Mouse (Mus musculus): Measurements from ENCODE around the gene Abcc1. TPM values are rescaled to one million over a fixed set of nuclear protein-coding genes. Genes with fewer than 3 reads are reported as not detected.

The Abcc1 gene
- 2.6 and 3.7 TPM in 2 replicates for polyA plus RNA-seq (2015; fragmentation: Nextera tagmentation; extraction: Ambion mirVana)

DNA sequence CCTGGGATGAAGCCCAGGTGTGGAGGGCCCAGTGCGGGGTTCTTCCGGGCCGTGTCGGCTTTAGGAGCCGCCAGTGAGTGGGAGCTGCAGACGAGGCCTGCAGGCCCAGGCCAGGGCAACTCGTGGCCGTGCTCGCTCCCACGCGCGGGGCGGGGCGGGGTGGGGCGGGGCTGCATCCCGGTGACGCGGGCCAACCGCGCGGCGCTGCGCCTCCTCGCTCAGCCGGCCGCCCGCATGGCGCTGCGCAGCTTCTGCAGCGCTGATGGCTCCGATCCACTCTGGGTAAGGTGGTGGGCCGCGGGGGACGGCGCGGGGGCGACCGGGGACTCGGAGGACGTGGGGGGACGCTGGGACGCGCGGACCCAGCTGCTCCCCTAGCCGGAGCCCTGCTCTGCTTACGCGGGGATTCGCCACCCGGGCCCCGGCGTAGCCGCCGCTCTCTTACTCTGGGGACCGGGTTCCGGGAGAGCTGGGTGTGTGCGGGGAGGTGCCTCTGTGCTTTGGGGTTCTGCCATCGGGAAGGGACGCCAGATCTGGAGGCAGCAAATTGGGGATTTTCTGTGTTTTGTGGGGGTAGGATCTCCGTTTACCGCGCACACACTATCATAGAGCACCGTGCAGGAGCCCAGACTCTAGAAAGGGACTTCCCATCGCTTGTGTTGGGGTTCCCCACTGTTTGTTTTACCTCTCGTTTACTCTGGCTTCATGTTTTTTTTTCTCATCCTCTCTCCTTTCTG lies at the start of gene Abcc1:
TSS of gene Abcc1 (plus strand) at position 197 of the 737 bp plus-strand sequence.
- under 1% methylated on average over 58 of the region's 64 CpGs for WGBS
- no peaks in the 10 kb centered on the region for H3K9me3 ChIP-seq
- H3K27me3 ChIP-seq (replicated peaks): peaks cover 62% of the 10 kb centered on the region
- peak within 1 kb of the TSS; percentile 75 for H3K4me3 ChIP-seq
- peak within 1 kb of the TSS; percentile 92 for H3K4me2 ChIP-seq
- H3K4me1 ChIP-seq: peaks cover 12% of the 10 kb centered on the region
- H3K36me3 ChIP-seq: no peaks in the 10 kb centered on the region
- ATAC-seq (ENCODE audit: extremely low read depth, insufficient number of reproducible peaks, low FRiP score, low TSS enrichment): peak; percentile 67
- peak within 1 kb of the TSS; percentile 84 for H3K9ac ChIP-seq
- no peak within 1 kb of the TSS for H3K27ac ChIP-seq (replicated peaks)

DNA sequence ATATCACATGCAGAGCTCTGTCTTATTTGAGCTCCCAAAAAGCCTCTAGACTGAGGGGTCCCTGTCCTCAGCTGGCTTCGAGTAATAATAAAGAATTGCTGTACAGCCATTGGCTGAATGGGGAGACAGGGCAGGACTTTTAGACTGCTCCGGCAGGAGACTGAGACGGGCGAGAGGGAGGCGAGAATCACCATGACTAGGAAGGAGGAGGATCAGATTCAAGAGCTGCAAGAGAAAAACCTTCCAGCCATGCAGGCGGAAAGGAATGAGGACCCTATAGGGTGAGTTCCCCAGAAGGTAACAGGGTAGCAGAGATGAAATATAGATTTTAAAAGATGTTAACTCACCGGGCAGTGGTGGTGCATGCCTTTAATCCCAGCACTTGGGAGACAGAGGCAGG lies 48.4 kb upstream of the Abcc1 start:
- Histone ChIP-seq H3K9me3 (no peaks in the 10 kb centered on the region), H3K27me3 (replicated peaks) (no peaks in the 10 kb centered on the region), H3K4me1 (peaks cover 18% of the 10 kb centered on the region), H3K4me2 (no peak overlapping the region), H3K9ac (no peak overlapping the region), H3K4me3 (no peak overlapping the region), H3K36me3 (peaks cover 62% of the 10 kb centered on the region), H3K27ac (replicated peaks) (no peak overlapping the region)
- no peak for ATAC-seq (ENCODE audit: extremely low read depth, insufficient number of reproducible peaks, low FRiP score, low TSS enrichment)
- 93% methylated on average over 7 of the region's 7 CpGs for WGBS

DNA sequence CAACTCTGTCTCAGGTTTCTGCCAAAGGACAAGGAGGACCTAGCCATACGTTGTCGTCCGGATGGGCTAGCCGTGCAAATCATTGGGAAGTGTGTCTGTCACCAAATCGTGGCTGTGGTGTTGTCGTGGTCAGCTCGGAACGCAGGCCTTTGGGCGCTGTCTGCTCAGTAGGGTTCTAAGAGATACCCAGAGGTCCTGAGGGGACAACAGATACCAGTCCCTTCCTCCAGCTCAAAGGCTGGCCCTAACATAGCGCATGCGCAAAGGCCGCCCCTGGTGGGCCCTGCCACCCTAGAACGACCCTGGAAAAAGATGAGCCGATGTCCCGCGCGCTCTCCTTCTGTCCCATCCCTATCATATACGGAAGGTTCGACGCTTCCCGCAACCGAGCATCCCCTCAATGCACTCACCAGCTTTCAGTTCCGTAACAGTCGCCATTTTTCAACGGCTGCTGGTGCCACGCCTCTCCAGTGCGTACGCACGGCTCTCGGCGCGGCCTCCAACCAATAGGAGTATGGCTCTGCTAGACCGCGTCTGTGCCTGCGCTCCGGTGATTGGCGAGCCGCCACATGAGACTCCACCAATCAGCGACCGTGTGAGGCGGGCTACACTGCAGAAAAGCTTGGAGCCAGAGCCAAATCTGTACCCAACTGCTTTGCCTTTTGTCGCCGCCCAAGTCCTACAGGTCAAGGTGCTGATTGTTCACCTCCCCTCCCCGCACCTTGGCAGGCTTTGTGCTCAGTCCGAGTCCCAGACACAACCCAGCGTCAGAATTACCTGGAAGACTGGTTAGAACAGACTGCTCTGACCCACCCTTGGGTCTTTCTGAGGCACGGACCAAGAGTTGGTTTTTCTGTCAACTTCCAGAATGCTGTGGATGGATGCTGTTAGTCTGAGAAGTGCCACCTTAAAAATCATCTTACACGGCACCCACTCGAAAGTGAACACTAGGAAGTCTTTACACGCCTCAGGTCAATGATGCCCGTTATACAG lies 44.2 kb upstream of the Abcc1 start, which contains the start of gene Fopnl:
TSS of gene Fopnl (minus strand) at position 522 of the 993 bp plus-strand sequence.
- Histone ChIP-seq H3K4me2 (peak within 1 kb of the TSS; percentile 81), H3K27me3 (replicated peaks) (peaks cover 19% of the 10 kb centered on the region), H3K4me3 (peak within 1 kb of the TSS; percentile 87), H3K9ac (peak within 1 kb of the TSS; percentile 88), H3K36me3 (peaks cover 24% of the 10 kb centered on the region), H3K27ac (replicated peaks) (peak within 1 kb of the TSS; percentile 75), H3K9me3 (no peaks in the 10 kb centered on the region), H3K4me1 (peaks cover 13% of the 10 kb centered on the region)
- ATAC-seq (ENCODE audit: extremely low read depth, insufficient number of reproducible peaks, low FRiP score, low TSS enrichment): peak; percentile 100
- 4% methylated on average over 51 of the region's 51 CpGs for WGBS

DNA sequence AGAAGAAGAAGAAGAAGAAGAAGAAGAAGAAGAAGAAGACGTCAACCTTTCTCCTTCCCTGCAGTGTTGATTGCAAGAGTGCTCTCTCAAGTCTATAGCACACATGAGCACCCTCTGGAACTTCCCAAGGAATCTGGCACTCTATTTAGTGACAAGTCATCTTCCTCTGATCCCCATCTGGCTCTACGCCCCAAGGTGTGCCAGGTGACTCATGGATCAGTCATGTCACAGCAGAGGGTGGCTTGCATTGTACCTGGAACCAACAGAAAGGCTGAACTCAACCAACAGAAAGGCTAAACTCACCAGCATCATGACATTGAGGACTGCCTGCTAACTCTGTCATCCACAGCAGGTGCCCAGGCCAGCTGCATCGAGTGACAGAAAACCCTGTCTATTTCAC lies 41.7 kb upstream of the Abcc1 start:
- H3K36me3 ChIP-seq: peaks cover under 1% of the 10 kb centered on the region; the same call in 1 of the 2 replicates
- no peak overlapping the region for H3K27ac ChIP-seq (replicated peaks)
- H3K4me3 ChIP-seq: no peak overlapping the region
- no peak overlapping the region for H3K9ac ChIP-seq
- WGBS: 72% methylated on average over 3 of the region's 3 CpGs
- ATAC-seq (ENCODE audit: extremely low read depth, insufficient number of reproducible peaks, low FRiP score, low TSS enrichment): no peak
- no peak overlapping the region for H3K4me2 ChIP-seq
- H3K9me3 ChIP-seq: no peaks in the 10 kb centered on the region
- peaks cover 19% of the 10 kb centered on the region for H3K27me3 ChIP-seq (replicated peaks)
- H3K4me1 ChIP-seq: peaks cover 13% of the 10 kb centered on the region

DNA sequence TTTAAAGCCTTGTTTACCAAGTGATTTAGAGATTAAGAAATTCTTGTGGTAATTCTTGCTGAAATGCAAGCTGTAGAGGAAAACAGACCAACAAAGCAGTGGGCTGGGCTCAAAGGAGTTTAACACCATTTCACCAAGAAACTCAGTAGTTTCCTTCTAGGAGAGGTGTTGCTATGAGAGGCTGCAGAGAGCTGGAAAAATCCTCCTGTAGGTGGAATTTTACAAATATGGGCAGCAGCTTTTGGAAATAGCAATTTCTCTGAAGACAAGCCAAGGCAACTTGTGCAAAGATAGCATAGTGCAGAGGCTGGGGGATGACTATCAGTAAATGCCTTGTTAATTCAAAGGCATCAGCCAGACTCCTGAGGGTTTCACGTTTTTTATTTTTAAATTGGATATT lies 40.9 kb upstream of the Abcc1 start:
- H3K27me3 ChIP-seq (replicated peaks): peaks cover 19% of the 10 kb centered on the region
- H3K4me3 ChIP-seq: no peak overlapping the region
- no peaks in the 10 kb centered on the region for H3K36me3 ChIP-seq
- no peak for ATAC-seq (ENCODE audit: extremely low read depth, insufficient number of reproducible peaks, low FRiP score, low TSS enrichment)
- no peak overlapping the region for H3K9ac ChIP-seq
- H3K4me2 ChIP-seq: no peak overlapping the region
- H3K9me3 ChIP-seq: no peaks in the 10 kb centered on the region
- WGBS: 42% methylated on average over 1 of the region's 1 CpGs
- H3K27ac ChIP-seq (replicated peaks): no peak overlapping the region
- H3K4me1 ChIP-seq: peaks cover 11% of the 10 kb centered on the region

DNA sequence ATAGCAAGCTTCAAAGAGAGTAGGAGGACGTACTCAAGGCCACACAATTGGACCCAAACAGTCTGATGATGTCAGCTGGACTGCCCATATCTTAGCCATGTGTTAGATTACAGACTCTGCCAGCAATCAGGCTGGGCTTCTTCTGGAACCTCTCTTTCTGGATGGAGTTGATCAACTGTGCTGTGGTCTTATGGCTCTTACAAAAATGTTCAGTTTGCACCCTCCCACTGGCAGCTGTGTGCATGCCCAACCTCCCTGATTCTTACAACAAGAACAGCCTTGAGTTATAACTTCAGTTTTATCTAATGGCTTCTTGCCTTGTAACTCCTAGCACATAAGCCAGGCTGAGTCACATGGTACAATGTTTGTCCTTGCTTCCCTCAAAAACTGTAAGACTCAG lies 33.2 kb upstream of the Abcc1 start:
- no peak overlapping the region for H3K9ac ChIP-seq
- H3K27ac ChIP-seq (replicated peaks): no peak overlapping the region
- no peaks in the 10 kb centered on the region for H3K36me3 ChIP-seq
- no peak overlapping the region for H3K4me2 ChIP-seq
- no peak for ATAC-seq (ENCODE audit: extremely low read depth, insufficient number of reproducible peaks, low FRiP score, low TSS enrichment)
- peaks cover 11% of the 10 kb centered on the region; the same call in 1 of the 2 replicates for H3K27me3 ChIP-seq (replicated peaks)
- no peaks in the 10 kb centered on the region for H3K4me1 ChIP-seq
- H3K4me3 ChIP-seq: no peak overlapping the region
- H3K9me3 ChIP-seq: no peaks in the 10 kb centered on the region
- 37% methylated on average over 1 of the region's 1 CpGs for whole genome bisulfite sequencing

DNA sequence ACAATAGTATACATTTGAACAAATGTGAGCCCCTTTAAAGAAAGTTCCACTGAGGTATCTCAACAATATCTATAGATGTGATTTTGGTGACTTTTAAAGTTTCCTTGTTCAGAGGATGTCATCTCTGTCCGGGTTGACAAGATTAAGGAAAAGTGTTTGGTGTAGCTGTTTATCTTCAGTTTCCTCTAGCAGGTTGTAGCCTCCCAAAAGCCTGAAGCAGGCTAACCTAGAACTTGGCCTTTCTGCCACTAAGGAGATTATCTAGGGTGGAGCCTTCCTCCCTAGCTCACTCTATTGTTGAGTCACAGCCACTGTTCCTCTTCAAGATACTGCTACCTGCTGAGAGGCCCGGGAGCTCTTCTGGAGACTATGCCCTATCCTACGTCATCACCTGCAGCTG lies 16.4 kb upstream of the Abcc1 start:
- Histone ChIP-seq H3K9ac (no peak overlapping the region), H3K4me3 (no peak overlapping the region), H3K27ac (replicated peaks) (no peak overlapping the region), H3K36me3 (no peaks in the 10 kb centered on the region), H3K27me3 (replicated peaks) (no peaks in the 10 kb centered on the region), H3K4me1 (no peaks in the 10 kb centered on the region), H3K4me2 (no peak overlapping the region), H3K9me3 (no peaks in the 10 kb centered on the region)
- ATAC-seq (ENCODE audit: extremely low read depth, insufficient number of reproducible peaks, low FRiP score, low TSS enrichment): no peak
- WGBS: 47% methylated on average over 3 of the region's 3 CpGs

DNA sequence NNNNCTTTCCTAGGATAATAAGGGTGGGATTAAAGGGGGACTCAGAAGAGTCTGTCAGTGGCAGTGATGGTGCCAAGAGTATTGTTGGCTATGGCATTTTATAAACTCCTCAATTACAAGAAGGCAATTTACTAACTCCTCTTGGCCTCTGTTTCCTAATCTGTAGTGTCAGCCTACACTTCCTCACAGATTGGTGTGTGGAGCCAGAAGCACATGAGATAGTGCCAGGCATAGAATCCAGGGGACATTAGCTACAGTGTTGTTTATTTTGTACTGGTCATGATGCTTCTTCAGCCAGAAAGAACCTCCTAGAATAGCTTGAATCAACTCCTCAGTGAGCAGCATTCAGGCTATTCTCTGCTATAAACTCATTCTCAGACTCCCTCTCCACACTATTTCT lies 9.8 kb upstream of the Abcc1 start:
- Histone ChIP-seq H3K4me1 (no peaks in the 10 kb centered on the region), H3K9ac (no peak overlapping the region), H3K9me3 (no peaks in the 10 kb centered on the region), H3K27me3 (replicated peaks) (0 out of 2 replicates have a peak, but pooled peaks cover 3% of the 10 kb centered on the region), H3K4me2 (no peak overlapping the region), H3K27ac (replicated peaks) (no peak overlapping the region), H3K4me3 (no peak overlapping the region), H3K36me3 (no peaks in the 10 kb centered on the region)
- ATAC-seq (ENCODE audit: extremely low read depth, insufficient number of reproducible peaks, low FRiP score, low TSS enrichment): no peak

DNA sequence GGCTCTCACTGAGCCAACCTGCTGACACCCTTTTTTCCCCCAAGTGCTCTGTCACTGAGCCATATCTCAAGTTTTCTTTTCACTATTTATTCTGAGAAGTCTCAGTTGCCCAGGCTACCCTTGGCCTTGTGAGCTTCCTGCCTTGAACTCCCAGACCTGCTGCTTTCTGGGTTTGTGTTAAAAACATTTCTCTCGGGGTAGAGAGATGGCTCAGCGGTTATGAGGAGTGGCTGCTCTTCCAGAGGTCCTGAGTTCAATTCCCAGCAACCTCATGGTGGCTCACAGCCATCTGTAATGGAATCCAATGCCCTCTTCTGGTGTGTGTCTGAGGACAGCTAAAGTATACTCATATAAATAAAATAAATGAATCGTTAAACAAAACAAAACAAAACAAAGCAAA lies 9.1 kb upstream of the Abcc1 start:
- no peak overlapping the region for H3K4me3 ChIP-seq
- H3K27ac ChIP-seq (replicated peaks): no peak overlapping the region
- no peaks in the 10 kb centered on the region for H3K4me1 ChIP-seq

DNA sequence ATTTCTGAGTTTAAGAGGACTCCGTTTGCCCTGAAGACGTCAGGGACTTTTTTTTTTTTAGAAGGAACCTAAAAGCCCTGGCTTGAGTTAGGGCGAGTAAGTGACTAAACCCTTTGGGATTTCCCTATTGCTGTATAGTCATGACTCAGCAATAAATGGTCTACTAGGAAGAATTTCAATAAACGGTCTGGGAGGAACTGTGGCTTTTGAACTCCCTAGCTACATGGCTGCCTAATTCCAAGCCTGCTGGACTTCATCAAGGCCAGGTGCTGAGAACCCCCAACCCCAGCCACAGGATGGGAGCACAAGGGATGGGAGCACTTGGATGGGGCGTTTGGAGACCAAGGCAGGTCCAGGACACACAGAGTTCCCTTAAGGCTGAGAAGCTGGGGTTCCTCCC lies 8.7 kb upstream of the Abcc1 start:
- Histone ChIP-seq H3K27ac (replicated peaks) (no peak overlapping the region), H3K4me2 (no peak overlapping the region), H3K9ac (no peak overlapping the region), H3K4me3 (no peak overlapping the region), H3K27me3 (replicated peaks) (0 out of 2 replicates have a peak, but pooled peaks cover 3% of the 10 kb centered on the region), H3K36me3 (no peaks in the 10 kb centered on the region), H3K4me1 (no peaks in the 10 kb centered on the region), H3K9me3 (no peaks in the 10 kb centered on the region)
- 67% methylated on average over 5 of the region's 5 CpGs for WGBS
- no peak for ATAC-seq (ENCODE audit: extremely low read depth, insufficient number of reproducible peaks, low FRiP score, low TSS enrichment)

More for the DNA sequence above, 9.1 kb upstream of the Abcc1 start:
- H3K4me2 ChIP-seq: no peak overlapping the region
- no peaks in the 10 kb centered on the region for H3K36me3 ChIP-seq
- 0 out of 2 replicates have a peak, but pooled peaks cover 3% of the 10 kb centered on the region for H3K27me3 ChIP-seq (replicated peaks)
- WGBS: 69% methylated on average over 3 of the region's 3 CpGs
- no peak overlapping the region for H3K9ac ChIP-seq
- ATAC-seq (ENCODE audit: extremely low read depth, insufficient number of reproducible peaks, low FRiP score, low TSS enrichment): no peak
- no peaks in the 10 kb centered on the region for H3K9me3 ChIP-seq

DNA sequence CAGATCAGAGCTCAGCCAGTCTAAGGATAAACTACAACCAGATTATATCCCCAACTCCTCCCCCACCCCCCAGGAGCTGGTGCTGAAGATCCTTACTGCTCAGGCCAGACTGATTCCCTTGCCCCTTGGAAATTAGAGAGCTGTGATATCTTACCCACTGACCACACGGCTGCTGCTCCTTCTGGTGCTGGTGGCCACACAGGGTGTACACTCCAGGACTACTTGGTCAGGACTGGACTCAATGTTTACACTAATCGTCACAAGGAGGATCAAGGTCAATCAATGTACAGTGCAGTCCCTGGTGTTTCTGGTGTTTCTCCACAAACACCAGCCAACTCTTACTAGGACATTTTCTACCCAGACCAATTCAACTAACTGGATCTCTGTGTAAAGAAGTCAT lies 3.5 kb upstream of the Abcc1 start:
- H3K4me2 ChIP-seq: no peak overlapping the region
- no peak for ATAC-seq (ENCODE audit: extremely low read depth, insufficient number of reproducible peaks, low FRiP score, low TSS enrichment)
- H3K36me3 ChIP-seq: no peaks in the 10 kb centered on the region
- H3K9ac ChIP-seq: no peak overlapping the region
- 54% methylated on average over 2 of the region's 2 CpGs for WGBS
- no peak overlapping the region for H3K4me3 ChIP-seq
- peaks cover 12% of the 10 kb centered on the region for H3K4me1 ChIP-seq
- no peaks in the 10 kb centered on the region for H3K9me3 ChIP-seq
- H3K27ac ChIP-seq (replicated peaks): no peak overlapping the region
- peaks cover 46% of the 10 kb centered on the region for H3K27me3 ChIP-seq (replicated peaks)
